Mouse (Mus musculus) kidney, postnatal 0 days (tissue): ENCODE results near the gene Dnajc6. TPM values are rescaled to one million over a fixed set of nuclear protein-coding genes. Genes with fewer than 3 reads are reported as not detected.

Source experiments
- ATAC-seq: fragments of 200-750 bp; cut with Nextera tagmentation; replicated peaks from 2 replicates; pipeline ENCODE4 v1.8.0; 2017; ENCODE audit warnings: low read depth, moderate number of reproducible peaks, moderate TSS enrichment, moderate library complexity; ENCODE audit not compliant: low FRiP score
- DNase-seq: peaks from one replicate; pipeline ENCODE4 v3.0.0-alpha.2; 2016; ENCODE audit warnings: low spot score
- H3K27ac ChIP-seq: fragments of 300-500 bp; sonication (generic); 2 replicates; pipeline ENCODE4 v1.5.1; 2014; ENCODE audit warnings: mild to moderate bottlenecking
- H3K27me3 ChIP-seq: fragments of 300-500 bp; sonication (generic); 2 replicates; pipeline ENCODE4 v1.6.1; 2014; ENCODE audit warnings: low read length, mixed read lengths; ENCODE audit not compliant: insufficient read depth
- H3K36me3 ChIP-seq: fragments of 300-500 bp; sonication (generic); 2 replicates; pipeline ENCODE4 v1.6.1; 2014; ENCODE audit warnings: low read length, mixed read lengths; ENCODE audit not compliant: insufficient read depth
- H3K4me1 ChIP-seq: fragments of 300-500 bp; sonication (generic); replicated peaks from 2 replicates; pipeline ENCODE4 v1.6.1; 2014; ENCODE audit warnings: antibody characterized with exemption, low read length, mixed read lengths; ENCODE audit not compliant: insufficient read depth
- H3K4me2 ChIP-seq: fragments of 300-500 bp; sonication (generic); 2 replicates; pipeline ENCODE4 v1.6.1; 2014; ENCODE audit warnings: mild to moderate bottlenecking, low read length, moderate library complexity, mixed read lengths
- H3K4me3 ChIP-seq: fragments of 300-500 bp; sonication (generic); replicated peaks from 2 replicates; pipeline ENCODE4 v1.5.1; 2014; ENCODE audit warnings: low read depth, low read length
- H3K9ac ChIP-seq: fragments of 300-500 bp; sonication (generic); 2 replicates; pipeline ENCODE4 v1.6.1; 2014; ENCODE audit warnings: low read depth, low read length
- H3K9me3 ChIP-seq: fragments of 300-500 bp; sonication (generic); replicated peaks from 2 replicates; pipeline ENCODE4 v1.6.1; 2016; ENCODE audit warnings: low read length, inconsistent platforms, mixed read lengths
- CTCF ChIP-seq: IDR thresholded peaks from 2 replicates; pipeline ENCODE4 v1.5.1; 2016; ENCODE audit warnings: antibody characterized with exemption, low read depth, mild to moderate bottlenecking, moderate library complexity
- WGBS: fragments of 180-500 bp; shearing (Covaris S2); extraction: QIAGEN DNeasy Blood & Tissue Kit; methylation state at CpG from one replicate; pipeline ENCODE4 v1.1.7; 2014; 5-methylcytosine and 5-hydroxymethylcytosine counted together
- polyA plus RNA-seq: library from polyadenylated mRNA; unstranded; fragments of >200 nt; fragmentation: Nextera tagmentation; extraction: Ambion mirVana; gene quantifications from 2 replicates; pipeline ENCODE4 v1.2.1, GENCODE M21; 2015

The Dnajc6 gene
- polyA plus RNA-seq, 1 experiment from 2014 or later: 2.8 TPM

DNA sequence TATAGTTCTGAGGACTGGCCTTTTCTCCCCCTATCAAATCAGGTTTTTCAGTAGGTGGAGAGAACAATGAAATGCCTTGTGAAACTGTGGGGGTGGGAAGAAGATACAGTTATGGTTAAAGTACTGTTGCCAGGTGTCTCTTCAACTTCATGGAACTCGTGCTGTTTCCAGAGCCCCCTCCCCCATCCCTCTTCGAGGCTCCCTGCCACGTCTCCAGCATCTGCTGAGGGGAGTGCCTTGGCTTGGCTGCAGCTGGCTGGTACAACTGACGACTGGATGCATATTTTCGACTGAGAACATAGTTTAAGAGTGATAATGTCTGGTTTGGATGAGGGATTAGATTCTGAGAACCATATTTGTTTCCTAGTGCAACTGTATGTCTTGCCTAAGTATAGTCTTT is 55.9 kb downstream of the Dnajc6 start:
- no peak for ATAC-seq
- no peak for DNase-seq
- 0 out of 2 replicates have a peak, but pooled peaks cover 4% of the 10 kb centered on the region for H3K27me3 ChIP-seq
- no peak overlapping the region for H3K4me2 ChIP-seq
- H3K9ac ChIP-seq: no peak overlapping the region
- no peaks in the 10 kb centered on the region for H3K36me3 ChIP-seq
- no peak overlapping the region for H3K4me3 ChIP-seq
- H3K9me3 ChIP-seq: no peaks in the 10 kb centered on the region
- no peak for TF ChIP-seq CTCF
- H3K27ac ChIP-seq: no peak overlapping the region
- no peaks in the 10 kb centered on the region for H3K4me1 ChIP-seq
- WGBS: 28% methylated on average over 5 of the region's 5 CpGs

DNA sequence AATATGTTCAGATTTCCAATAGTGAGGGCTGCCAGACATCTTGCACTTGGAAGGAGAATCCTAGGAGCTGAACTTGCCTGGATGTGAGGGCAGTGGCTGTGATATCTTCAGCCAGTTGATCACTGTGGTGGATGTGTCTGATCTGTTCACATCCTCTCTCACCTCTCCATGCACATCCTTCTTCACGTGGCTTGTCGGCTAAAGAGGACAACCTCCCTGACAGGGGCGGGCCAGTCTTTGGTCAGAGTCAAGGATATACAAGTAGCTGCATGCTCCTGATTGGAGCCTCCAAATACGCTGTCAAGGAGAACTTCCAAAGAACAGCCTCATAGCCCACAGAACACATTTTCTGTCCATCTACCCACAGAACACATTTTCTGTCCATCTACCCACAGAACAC is 58.6 kb downstream of the Dnajc6 start:
- 84% methylated on average over 4 of the region's 4 CpGs for WGBS
- TF ChIP-seq CTCF: no peak
- no peaks in the 10 kb centered on the region for H3K4me1 ChIP-seq
- no peak overlapping the region for H3K4me3 ChIP-seq
- no peaks in the 10 kb centered on the region for H3K9me3 ChIP-seq
- no peaks in the 10 kb centered on the region for H3K36me3 ChIP-seq
- ATAC-seq: no peak
- no peak overlapping the region for H3K27ac ChIP-seq
- H3K4me2 ChIP-seq: no peak overlapping the region
- H3K9ac ChIP-seq: no peak overlapping the region
- DNase-seq: no peak
- no peaks in the 10 kb centered on the region for H3K27me3 ChIP-seq

DNA sequence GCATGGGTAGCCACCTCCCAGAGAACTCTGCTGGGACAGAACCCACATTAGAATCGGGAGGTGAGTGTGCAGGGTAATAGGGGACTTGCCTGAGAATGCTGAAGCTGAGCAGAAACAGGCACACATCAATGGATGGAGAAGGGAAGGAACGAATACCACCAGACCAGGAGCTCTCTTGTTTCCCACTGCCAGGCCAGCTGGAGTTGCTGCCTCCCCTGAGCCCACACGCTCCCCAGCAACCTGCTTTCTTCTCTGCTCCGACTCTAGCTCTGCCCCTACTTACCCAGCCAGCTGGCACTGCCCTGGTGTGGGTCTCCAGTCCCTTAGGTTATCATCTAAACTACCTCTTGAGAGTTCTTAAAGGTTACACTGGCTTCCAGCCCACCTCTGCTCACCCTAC is 63.7 kb downstream of the Dnajc6 start:
- Histone ChIP-seq H3K27me3 (no peaks in the 10 kb centered on the region), H3K4me1 (no peaks in the 10 kb centered on the region), H3K9me3 (no peaks in the 10 kb centered on the region), H3K4me3 (no peak overlapping the region), H3K27ac (no peak overlapping the region), H3K36me3 (no peaks in the 10 kb centered on the region), H3K9ac (no peak overlapping the region), H3K4me2 (no peak overlapping the region)
- no peak for TF ChIP-seq CTCF
- DNase-seq (no peak), ATAC-seq (no peak)
- WGBS: 71% methylated on average over 4 of the region's 4 CpGs

DNA sequence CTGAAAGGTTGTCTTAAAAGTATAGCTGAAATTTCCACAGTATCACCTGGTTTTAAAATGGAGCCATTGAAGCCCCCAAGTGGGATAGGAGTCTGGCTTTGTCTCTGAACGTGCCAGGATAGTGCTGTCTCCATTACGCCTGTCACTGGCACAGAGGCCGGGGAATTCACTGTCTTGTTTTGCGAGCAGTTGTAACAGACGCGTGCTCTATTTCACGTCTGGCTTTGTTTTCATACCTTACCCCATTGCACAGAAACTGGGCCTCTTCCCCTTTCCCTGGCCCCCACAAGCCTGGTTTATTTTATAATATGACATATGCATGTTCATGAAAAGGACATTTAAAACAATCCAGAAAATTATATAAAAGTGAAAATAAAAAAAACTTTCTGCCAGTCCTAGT is 66.4 kb downstream of the Dnajc6 start:
- no peaks in the 10 kb centered on the region for H3K27me3 ChIP-seq
- H3K9me3 ChIP-seq: no peaks in the 10 kb centered on the region
- H3K36me3 ChIP-seq: no peaks in the 10 kb centered on the region
- ATAC-seq (no peak), DNase-seq (no peak)
- 49% methylated on average over 7 of the region's 7 CpGs for WGBS
- TF ChIP-seq CTCF: no peak
- no peaks in the 10 kb centered on the region for H3K4me1 ChIP-seq
- H3K4me2 ChIP-seq: no peak overlapping the region
- no peak overlapping the region for H3K27ac ChIP-seq
- no peak overlapping the region for H3K9ac ChIP-seq
- no peak overlapping the region for H3K4me3 ChIP-seq

DNA sequence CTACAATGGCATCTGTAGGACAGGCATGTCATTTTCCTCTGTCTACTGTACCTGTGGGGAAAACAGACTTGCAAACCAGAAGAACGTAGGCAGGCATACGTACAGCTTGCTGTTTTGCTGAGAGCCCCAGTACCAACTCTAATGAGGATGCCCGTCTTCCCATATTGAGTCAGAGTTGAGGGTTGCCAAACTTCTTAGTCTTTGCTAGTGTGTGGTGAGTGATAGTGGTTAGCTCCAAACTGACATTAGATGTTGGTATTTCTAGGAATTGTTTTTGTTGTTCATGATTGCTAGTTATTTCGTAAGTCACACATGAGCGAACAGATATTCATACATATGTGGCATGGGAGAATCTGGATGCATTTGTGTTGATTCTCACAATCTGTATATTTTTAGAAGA is 67.2 kb downstream of the Dnajc6 start:
- Histone ChIP-seq H3K4me3 (no peak overlapping the region), H3K36me3 (no peaks in the 10 kb centered on the region), H3K9ac (no peak overlapping the region), H3K27ac (no peak overlapping the region), H3K9me3 (no peaks in the 10 kb centered on the region), H3K4me2 (no peak overlapping the region), H3K4me1 (no peaks in the 10 kb centered on the region), H3K27me3 (no peaks in the 10 kb centered on the region)
- DNase-seq: no peak
- no peak for TF ChIP-seq CTCF
- no peak for ATAC-seq
- 91% methylated on average over 5 of the region's 5 CpGs for WGBS

DNA sequence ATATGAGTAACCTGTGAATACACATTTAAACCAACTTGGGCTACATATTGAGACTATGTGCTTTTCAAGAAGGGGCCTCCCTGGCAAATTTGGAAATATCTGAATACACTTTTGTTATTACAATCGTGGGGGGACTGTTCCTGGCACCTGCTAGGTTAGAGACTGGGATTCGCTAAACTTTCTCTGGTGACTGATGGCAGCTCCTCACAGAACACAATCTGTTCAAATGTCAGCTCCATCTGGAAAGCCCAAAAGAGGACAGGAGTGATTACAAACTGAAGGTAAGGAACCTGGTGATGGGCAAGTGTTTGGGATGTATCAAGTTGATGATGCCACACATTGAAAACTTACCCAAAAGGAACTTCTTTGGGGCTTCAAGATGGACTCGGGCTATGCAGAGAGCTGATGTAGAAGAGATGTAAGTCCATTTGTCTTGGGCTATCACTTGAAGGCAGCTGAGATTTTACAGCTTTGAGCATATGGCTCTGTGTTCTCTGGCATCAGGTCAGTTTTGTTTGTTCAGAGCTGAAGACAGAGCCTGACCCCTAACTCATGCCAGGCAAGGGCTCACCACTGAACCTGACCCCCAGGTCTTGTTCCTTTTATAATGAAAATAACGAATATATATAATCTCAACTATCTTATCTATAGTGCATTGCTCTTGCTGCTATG is 68.4 kb downstream of the Dnajc6 start:
- no peak overlapping the region for H3K27ac ChIP-seq
- H3K9me3 ChIP-seq: no peaks in the 10 kb centered on the region
- no peaks in the 10 kb centered on the region for H3K27me3 ChIP-seq
- WGBS: 78% methylated on average over 4 of the region's 4 CpGs
- no peak for ATAC-seq
- no peaks in the 10 kb centered on the region for H3K4me1 ChIP-seq
- no peak overlapping the region for H3K4me2 ChIP-seq
- H3K4me3 ChIP-seq: no peak overlapping the region
- no peaks in the 10 kb centered on the region for H3K36me3 ChIP-seq
- H3K9ac ChIP-seq: no peak overlapping the region
- TF ChIP-seq CTCF: no peak
- DNase-seq: no peak

DNA sequence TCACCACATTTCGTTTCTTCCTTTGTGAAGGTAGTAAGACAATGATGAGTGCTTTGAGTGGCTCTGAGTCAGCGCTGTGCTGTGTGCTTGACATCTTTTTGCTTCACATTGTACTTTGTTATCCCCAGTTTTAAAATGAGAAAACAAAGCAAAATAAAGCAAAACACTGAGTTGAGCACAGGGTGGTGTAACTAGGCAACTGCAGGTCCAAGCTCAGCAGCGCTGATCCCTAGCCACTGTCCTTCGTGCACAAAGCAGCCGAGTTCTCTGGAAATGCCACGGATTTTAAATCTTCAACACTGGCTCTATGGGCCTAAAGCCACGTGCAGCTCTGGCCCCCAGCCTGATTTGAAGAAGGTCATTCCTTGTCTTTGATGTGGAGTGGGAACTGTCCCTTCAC is 72.6 kb downstream of the Dnajc6 start:
- Histone ChIP-seq H3K9ac (no peak overlapping the region), H3K27me3 (no peaks in the 10 kb centered on the region), H3K4me2 (no peak overlapping the region), H3K9me3 (no peaks in the 10 kb centered on the region), H3K27ac (no peak overlapping the region), H3K36me3 (no peaks in the 10 kb centered on the region), H3K4me3 (no peak overlapping the region), H3K4me1 (no peaks in the 10 kb centered on the region)
- DNase-seq (no peak), ATAC-seq (no peak)
- TF ChIP-seq CTCF: no peak
- WGBS: 64% methylated on average over 7 of the region's 7 CpGs
